Mouse (Mus musculus): ENCODE results near the gene Pkd1l1. TPM values are rescaled to one million over a fixed set of nuclear protein-coding genes. Genes with fewer than 3 reads are reported as not detected.

Pkd1l1 gene
- polyA plus RNA-seq, 1 experiment from 2014 or later: 0.11 TPM

GRCm38 (mm10) chr11:8825413-8825812, 147.7 kb downstream of the Pkd1l1 start:
- H3K36me3 ChIP-seq (ENCODE audit: control insufficient read depth, insufficient read depth, low read length): no peaks in the 10 kb centered on the region
- no peak overlapping the region for H3K4me2 ChIP-seq (ENCODE audit: low read length)
- H3K27ac ChIP-seq (replicated peaks in 1 of 2; ENCODE audit: control insufficient read depth in 1 of 2, insufficient read depth in 1 of 2, low read depth in 2 of 2, low read length in 2 of 2): no peak overlapping the region
- H3K4me3 ChIP-seq (ENCODE audit: control insufficient read depth in 1 of 2, insufficient read depth in 1 of 2, low read depth in 1 of 2, low read length in 2 of 2): no peak overlapping the region
- H3K27me3 ChIP-seq (ENCODE audit: control insufficient read depth, insufficient read depth, low read length): no peaks in the 10 kb centered on the region
- H3K9me3 ChIP-seq (ENCODE audit: control insufficient read depth, low read length): no peaks in the 10 kb centered on the region
- WGBS: 88% methylated on average over 3 of the region's 3 CpGs
- no peak overlapping the region for H3K9ac ChIP-seq (ENCODE audit: low read length)
- ATAC-seq (ENCODE audit: insufficient number of reproducible peaks, insufficient read depth, low FRiP score, low read depth): no peak
- H3K4me1 ChIP-seq (ENCODE audit: control insufficient read depth in 2 of 2, insufficient read depth in 2 of 2, low read length in 2 of 2): peaks cover 8 to 11% of the 10 kb centered on the region in 2 experiments; a peak in 3 of 4 replicates

GRCm38 (mm10) chr11:8821403-8821802, 151.7 kb downstream of the Pkd1l1 start:
- Histone ChIP-seq H3K4me2 (ENCODE audit: low read length) (no peak overlapping the region), H3K4me3 (ENCODE audit: control insufficient read depth in 1 of 2, insufficient read depth in 1 of 2, low read depth in 1 of 2, low read length in 2 of 2) (no peak overlapping the region), H3K27ac (replicated peaks in 1 of 2; ENCODE audit: control insufficient read depth in 1 of 2, insufficient read depth in 1 of 2, low read depth in 2 of 2, low read length in 2 of 2) (no peak overlapping the region), H3K9ac (ENCODE audit: low read length) (no peak overlapping the region), H3K9me3 (ENCODE audit: control insufficient read depth, low read length) (no peaks in the 10 kb centered on the region), H3K36me3 (ENCODE audit: control insufficient read depth, insufficient read depth, low read length) (no peaks in the 10 kb centered on the region), H3K27me3 (ENCODE audit: control insufficient read depth, insufficient read depth, low read length) (no peaks in the 10 kb centered on the region), H3K4me1 (ENCODE audit: control insufficient read depth in 2 of 2, insufficient read depth in 2 of 2, low read length in 2 of 2) (0 out of 4 replicates have a peak, but pooled peaks cover 0 to 4% of the 10 kb centered on the region in 2 experiments)
- ATAC-seq (ENCODE audit: insufficient number of reproducible peaks, insufficient read depth, low FRiP score, low read depth): no peak
- WGBS: 54% methylated on average over 4 of the region's 4 CpGs

GRCm38 (mm10) chr11:8817376-8817775, 155.7 kb downstream of the Pkd1l1 start:
- Histone ChIP-seq H3K4me3 (ENCODE audit: control insufficient read depth in 1 of 2, insufficient read depth in 1 of 2, low read depth in 1 of 2, low read length in 2 of 2) (no peak overlapping the region), H3K9ac (ENCODE audit: low read length) (no peak overlapping the region), H3K4me2 (ENCODE audit: low read length) (no peak overlapping the region), H3K9me3 (ENCODE audit: control insufficient read depth, low read length) (no peaks in the 10 kb centered on the region), H3K27me3 (ENCODE audit: control insufficient read depth, insufficient read depth, low read length) (no peaks in the 10 kb centered on the region), H3K36me3 (ENCODE audit: control insufficient read depth, insufficient read depth, low read length) (no peaks in the 10 kb centered on the region), H3K27ac (replicated peaks in 1 of 2; ENCODE audit: control insufficient read depth in 1 of 2, insufficient read depth in 1 of 2, low read depth in 2 of 2, low read length in 2 of 2) (0 out of 4 replicates have a peak overlapping the region, but pooled peaks of 1 of the 2 experiments have one; percentile 33), H3K4me1 (ENCODE audit: control insufficient read depth in 2 of 2, insufficient read depth in 2 of 2, low read length in 2 of 2) (peaks cover 5 to 11% of the 10 kb centered on the region in 2 experiments; a peak in 2 of 4 replicates)
- WGBS: 50% methylated on average over 3 of the region's 3 CpGs
- ATAC-seq (ENCODE audit: insufficient number of reproducible peaks, insufficient read depth, low FRiP score, low read depth): no peak

- H3K4me2 ChIP-seq (ENCODE audit: low read length): no peak overlapping the region
- 0 out of 4 replicates have a peak overlapping the region, but pooled peaks have one; percentile 19 to 38 for H3K27ac ChIP-seq (replicated peaks in 1 of 2; ENCODE audit: control insufficient read depth in 1 of 2, insufficient read depth in 1 of 2, low read depth in 2 of 2, low read length in 2 of 2)
- peak; percentile 50 for ATAC-seq (ENCODE audit: insufficient number of reproducible peaks, insufficient read depth, low FRiP score, low read depth)
- no peaks in the 10 kb centered on the region for H3K9me3 ChIP-seq (ENCODE audit: control insufficient read depth, low read length)
- H3K4me3 ChIP-seq (ENCODE audit: control insufficient read depth in 1 of 2, insufficient read depth in 1 of 2, low read depth in 1 of 2, low read length in 2 of 2): no peak overlapping the region
- H3K27me3 ChIP-seq (ENCODE audit: control insufficient read depth, insufficient read depth, low read length): no peaks in the 10 kb centered on the region
- peaks cover 13 to 17% of the 10 kb centered on the region in 2 experiments; a peak in 3 of 4 replicates for H3K4me1 ChIP-seq (ENCODE audit: control insufficient read depth in 2 of 2, insufficient read depth in 2 of 2, low read length in 2 of 2)
- 46% methylated on average over 4 of the region's 4 CpGs for WGBS
- no peak overlapping the region for H3K9ac ChIP-seq (ENCODE audit: low read length)
- H3K36me3 ChIP-seq (ENCODE audit: control insufficient read depth, insufficient read depth, low read length): no peaks in the 10 kb centered on the region
Observed at GRCm38 (mm10) chr11:8814097-8814790, 158.8 kb downstream of the Pkd1l1 start.

- Histone ChIP-seq H3K4me1 (ENCODE audit: control insufficient read depth in 2 of 2, insufficient read depth in 2 of 2, low read length in 2 of 2) (peaks cover 13% of the 10 kb centered on the region in 2 experiments; a peak in 3 of 4 replicates), H3K9ac (ENCODE audit: low read length) (no peak overlapping the region), H3K4me2 (ENCODE audit: low read length) (no peak overlapping the region), H3K36me3 (ENCODE audit: control insufficient read depth, insufficient read depth, low read length) (no peaks in the 10 kb centered on the region), H3K27ac (replicated peaks in 1 of 2; ENCODE audit: control insufficient read depth in 1 of 2, insufficient read depth in 1 of 2, low read depth in 2 of 2, low read length in 2 of 2) (no peak overlapping the region), H3K4me3 (ENCODE audit: control insufficient read depth in 1 of 2, insufficient read depth in 1 of 2, low read depth in 1 of 2, low read length in 2 of 2) (no peak overlapping the region), H3K9me3 (ENCODE audit: control insufficient read depth, low read length) (no peaks in the 10 kb centered on the region), H3K27me3 (ENCODE audit: control insufficient read depth, insufficient read depth, low read length) (no peaks in the 10 kb centered on the region)
- WGBS: 30% methylated on average over 5 of the region's 5 CpGs
- ATAC-seq (ENCODE audit: insufficient number of reproducible peaks, insufficient read depth, low FRiP score, low read depth): no peak
Observed at GRCm38 (mm10) chr11:8811506-8812100, 161.5 kb downstream of the Pkd1l1 start.

GRCm38 (mm10) chr11:8809644-8810043, 163.4 kb downstream of the Pkd1l1 start:
- Histone ChIP-seq H3K4me2 (ENCODE audit: low read length) (no peak overlapping the region), H3K27me3 (ENCODE audit: control insufficient read depth, insufficient read depth, low read length) (no peaks in the 10 kb centered on the region), H3K27ac (replicated peaks in 1 of 2; ENCODE audit: control insufficient read depth in 1 of 2, insufficient read depth in 1 of 2, low read depth in 2 of 2, low read length in 2 of 2) (no peak overlapping the region), H3K9ac (ENCODE audit: low read length) (no peak overlapping the region), H3K9me3 (ENCODE audit: control insufficient read depth, low read length) (no peaks in the 10 kb centered on the region), H3K4me3 (ENCODE audit: control insufficient read depth in 1 of 2, insufficient read depth in 1 of 2, low read depth in 1 of 2, low read length in 2 of 2) (no peak overlapping the region), H3K36me3 (ENCODE audit: control insufficient read depth, insufficient read depth, low read length) (no peaks in the 10 kb centered on the region), H3K4me1 (ENCODE audit: control insufficient read depth in 2 of 2, insufficient read depth in 2 of 2, low read length in 2 of 2) (peaks cover 13% of the 10 kb centered on the region in 2 experiments; a peak in 3 of 4 replicates)
- ATAC-seq (ENCODE audit: insufficient number of reproducible peaks, insufficient read depth, low FRiP score, low read depth): no peak
- WGBS: 73% methylated on average over 1 of the region's 1 CpGs

GRCm38 (mm10) chr11:8807009-8807408, 166.1 kb downstream of the Pkd1l1 start:
- Histone ChIP-seq H3K4me2 (ENCODE audit: low read length) (no peak overlapping the region), H3K27me3 (ENCODE audit: control insufficient read depth, insufficient read depth, low read length) (no peaks in the 10 kb centered on the region), H3K9me3 (ENCODE audit: control insufficient read depth, low read length) (no peaks in the 10 kb centered on the region), H3K9ac (ENCODE audit: low read length) (no peak overlapping the region), H3K36me3 (ENCODE audit: control insufficient read depth, insufficient read depth, low read length) (no peaks in the 10 kb centered on the region), H3K4me3 (ENCODE audit: control insufficient read depth in 1 of 2, insufficient read depth in 1 of 2, low read depth in 1 of 2, low read length in 2 of 2) (no peak overlapping the region), H3K4me1 (ENCODE audit: control insufficient read depth in 2 of 2, insufficient read depth in 2 of 2, low read length in 2 of 2) (peaks cover 6 to 9% of the 10 kb centered on the region in 2 experiments; a peak in 2 of 4 replicates), H3K27ac (replicated peaks in 1 of 2; ENCODE audit: control insufficient read depth in 1 of 2, insufficient read depth in 1 of 2, low read depth in 2 of 2, low read length in 2 of 2) (no peak overlapping the region)
- 77% methylated on average over 4 of the region's 4 CpGs for WGBS
- no peak for ATAC-seq (ENCODE audit: insufficient number of reproducible peaks, insufficient read depth, low FRiP score, low read depth)
